Mouse (Mus musculus): ENCODE results near the gene Minpp1. TPM values are rescaled to one million over a fixed set of nuclear protein-coding genes. Genes with fewer than 3 reads are reported as not detected.

Gene Minpp1
- total RNA-seq, 2 experiments from 2014 or later: 61.4 to 61.5 TPM

DNA sequence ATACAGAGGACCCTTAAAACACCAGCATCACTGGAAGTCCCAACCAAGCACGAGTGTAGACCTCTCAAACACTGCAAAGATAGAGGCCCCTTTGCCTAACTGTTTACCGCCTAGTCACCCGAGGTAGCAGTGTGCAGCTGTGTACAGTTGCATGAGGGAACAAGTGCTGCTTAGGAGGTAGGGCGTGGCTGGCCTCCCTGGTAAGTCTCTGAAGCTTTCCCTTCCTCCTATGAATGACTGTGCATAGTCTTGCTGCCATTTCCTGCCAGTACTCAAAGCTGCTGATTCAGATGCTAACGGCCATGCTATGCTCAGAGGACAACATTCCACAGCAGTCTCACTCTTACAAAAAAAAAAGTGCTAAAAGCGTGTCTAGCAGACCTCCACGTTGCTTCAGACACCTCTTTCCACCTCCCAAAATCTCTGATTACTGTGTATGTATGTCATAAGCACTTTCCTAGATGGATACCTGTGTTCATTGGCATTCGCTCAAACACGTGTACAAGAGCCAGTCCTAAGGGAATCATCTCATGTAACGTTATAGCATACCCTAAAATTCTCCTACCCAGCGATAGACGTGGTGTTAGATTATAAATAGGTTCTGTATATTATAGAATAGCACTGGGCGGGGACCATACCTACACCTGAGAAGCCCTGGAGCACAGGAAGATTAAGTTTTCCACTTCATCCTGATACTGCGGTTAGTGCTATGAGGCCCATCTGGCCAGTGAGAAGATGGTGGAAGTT lies 38.4 kb downstream of the Minpp1 start:
- DNase-seq (ENCODE audit: low spot score in 2 of 2): no peak

DNA sequence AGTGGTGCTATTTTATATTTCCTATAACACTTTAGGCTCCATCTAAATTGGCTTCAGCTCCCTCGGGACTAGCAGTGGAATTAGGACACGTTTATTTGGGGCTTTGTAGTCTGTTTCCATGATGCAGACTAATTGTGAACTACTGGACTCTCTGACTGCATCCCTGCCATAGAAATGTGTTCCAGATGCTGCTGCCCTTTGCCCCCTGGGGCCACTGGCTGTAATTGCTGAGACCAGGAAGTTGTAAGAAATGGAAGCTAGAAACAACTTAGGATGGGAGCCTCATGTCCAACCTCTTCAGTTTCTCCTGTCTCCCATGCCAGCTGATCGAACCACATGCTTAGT lies 38.9 kb downstream of the Minpp1 start:
- DNase-seq (ENCODE audit: low spot score in 2 of 2): no peak

DNA sequence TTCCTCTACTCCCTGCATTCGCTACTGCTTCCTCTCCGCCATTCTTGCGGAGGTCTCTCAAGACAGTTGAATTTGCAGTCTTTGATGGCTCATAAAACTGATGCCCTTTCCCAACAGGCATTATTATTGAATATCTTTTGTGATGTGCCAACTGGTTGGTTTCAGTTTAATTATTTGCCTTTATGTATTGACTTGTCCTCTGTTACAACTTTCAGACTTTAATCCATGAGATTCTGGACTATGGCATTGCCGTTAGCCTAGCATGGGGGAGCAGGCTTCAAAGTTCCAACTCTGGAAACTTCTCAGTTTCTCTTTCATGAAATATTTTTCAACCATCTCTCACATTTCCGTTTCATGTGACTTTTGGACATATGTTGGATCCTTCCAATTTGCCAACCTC lies 41.6 kb downstream of the Minpp1 start:
- DNase-seq (ENCODE audit: low spot score in 2 of 2): no peak

DNA sequence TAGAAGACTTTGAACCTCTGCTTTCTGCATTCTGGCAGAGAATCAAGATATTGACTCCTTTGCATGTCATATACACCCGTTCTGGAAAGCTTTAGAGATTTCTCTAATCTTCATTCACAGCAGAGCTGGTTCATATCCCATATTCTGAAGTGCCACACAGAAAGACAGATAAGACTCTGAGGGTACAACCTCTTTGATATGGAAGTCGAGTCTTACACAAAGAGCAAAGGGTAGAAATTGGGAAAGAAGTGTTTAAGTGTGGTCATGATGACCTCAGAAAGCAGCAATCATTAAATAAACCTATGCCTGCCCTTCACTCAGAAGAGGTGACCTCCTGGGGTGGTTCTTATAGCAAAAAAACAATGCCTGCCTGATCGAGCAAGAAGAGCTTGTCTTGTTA lies 43.2 kb downstream of the Minpp1 start:
- DNase-seq (ENCODE audit: low spot score in 2 of 2): no peak

DNA sequence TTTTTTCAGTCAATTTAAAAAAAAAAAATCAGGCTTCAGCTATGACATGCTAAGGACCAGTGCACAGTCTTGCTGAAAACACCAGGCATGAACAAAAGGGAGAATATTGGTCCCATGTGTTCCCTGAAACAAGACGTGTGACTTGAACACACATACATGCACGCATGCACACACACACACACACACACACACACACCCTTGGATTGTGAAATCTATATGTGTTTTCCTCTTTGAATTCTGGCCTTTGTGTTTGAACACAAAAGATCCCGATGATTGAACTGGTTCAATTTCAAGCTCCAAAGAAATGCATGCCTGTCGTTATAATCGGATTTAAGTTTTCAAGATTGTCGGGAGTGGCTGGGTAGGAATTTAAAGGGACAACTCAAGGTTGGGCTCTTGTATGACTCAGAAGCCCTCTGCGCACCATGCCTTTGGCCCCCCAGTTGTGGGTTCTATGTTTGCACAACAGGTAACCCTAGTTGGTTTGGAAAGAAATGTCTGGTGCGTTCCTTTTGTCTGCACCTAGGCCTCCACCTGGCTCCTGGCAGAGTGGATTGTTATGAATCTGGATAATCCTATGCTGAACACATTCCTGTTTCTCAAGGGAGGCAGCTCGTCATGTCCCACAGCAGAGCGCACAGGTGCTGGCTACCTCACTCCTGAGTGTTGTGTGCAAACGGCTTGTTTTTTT lies 43.8 kb downstream of the Minpp1 start:
- DNase-seq (ENCODE audit: low spot score in 2 of 2): no peak

DNA sequence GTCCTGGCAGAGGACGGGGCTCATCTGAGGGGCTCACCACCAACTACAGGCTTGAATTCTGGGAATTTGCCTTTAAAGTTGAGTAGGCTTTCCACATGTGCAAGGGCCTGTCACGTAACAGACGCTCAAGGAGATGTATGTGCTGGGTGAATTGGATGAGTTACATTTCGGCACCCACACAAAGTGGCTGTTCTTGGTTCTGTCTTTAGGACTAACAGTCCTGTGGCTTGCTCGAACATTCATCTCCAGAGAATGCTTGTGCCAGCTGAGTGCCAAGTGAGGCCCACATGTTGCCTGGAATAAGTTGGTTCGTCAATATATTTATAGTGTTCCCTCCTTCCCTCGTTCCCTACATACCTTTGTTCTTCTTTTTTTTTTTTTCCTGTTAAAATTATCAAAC lies 44.7 kb downstream of the Minpp1 start:
- DNase-seq (ENCODE audit: low spot score in 2 of 2): peak in 1 of 2 experiments; percentile 49

DNA sequence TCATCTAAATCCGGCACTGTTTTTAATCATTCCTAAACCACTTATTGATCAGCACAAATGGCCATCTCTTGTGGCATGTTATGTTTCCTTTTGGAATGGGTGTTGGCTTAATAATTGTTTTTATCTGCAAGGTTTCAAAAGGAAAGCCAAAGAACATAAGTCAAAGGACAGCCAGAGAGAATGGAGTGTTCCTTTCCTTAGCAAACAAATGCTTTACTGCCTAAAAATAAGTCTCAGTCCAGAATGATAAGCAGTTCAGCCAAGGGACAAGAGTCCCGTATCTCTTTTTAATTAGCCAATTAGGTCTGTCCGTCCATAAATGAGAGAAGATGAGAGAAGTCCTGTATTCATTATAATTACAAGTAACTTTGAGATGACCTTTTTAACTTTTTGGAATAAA lies 46.8 kb downstream of the Minpp1 start:
- no peak for DNase-seq (ENCODE audit: low spot score in 2 of 2)

DNA sequence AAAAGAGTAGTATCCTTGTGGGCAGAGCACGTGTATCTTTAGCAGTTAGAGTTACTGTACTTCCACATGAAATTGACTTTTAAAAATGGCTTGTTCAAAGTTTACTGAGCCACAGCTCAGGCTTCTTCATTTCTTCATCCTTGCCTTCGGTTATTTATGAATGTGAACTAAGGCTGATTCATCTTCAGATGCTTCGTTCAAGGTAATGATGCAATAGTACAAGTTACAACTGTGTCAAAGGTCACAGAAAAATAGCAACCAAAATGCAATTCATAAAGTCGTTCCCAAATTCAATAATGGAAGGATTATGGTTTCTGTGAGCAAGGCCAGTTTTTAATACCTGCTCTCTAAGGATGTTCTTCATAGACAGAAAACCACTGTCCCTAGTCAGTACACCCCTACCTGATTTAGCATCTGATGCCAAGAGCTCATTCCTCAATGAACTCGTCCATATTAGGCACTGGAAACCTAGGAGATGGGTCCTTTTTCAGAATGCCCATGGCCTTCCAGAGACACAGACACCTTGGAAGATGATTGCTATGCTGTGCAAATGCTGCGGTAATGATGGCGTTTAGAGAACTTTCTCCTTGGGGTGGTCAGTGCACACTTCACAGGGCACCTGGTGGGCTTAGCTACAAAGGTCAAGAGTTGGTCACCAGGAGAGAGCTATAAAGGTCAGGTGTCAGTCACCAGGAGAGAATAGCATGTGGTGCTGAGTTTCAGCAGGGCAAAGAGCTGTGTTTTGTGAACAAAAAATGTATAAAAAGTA lies 47.4 kb downstream of the Minpp1 start:
- no peak for DNase-seq (ENCODE audit: low spot score in 2 of 2)

DNA sequence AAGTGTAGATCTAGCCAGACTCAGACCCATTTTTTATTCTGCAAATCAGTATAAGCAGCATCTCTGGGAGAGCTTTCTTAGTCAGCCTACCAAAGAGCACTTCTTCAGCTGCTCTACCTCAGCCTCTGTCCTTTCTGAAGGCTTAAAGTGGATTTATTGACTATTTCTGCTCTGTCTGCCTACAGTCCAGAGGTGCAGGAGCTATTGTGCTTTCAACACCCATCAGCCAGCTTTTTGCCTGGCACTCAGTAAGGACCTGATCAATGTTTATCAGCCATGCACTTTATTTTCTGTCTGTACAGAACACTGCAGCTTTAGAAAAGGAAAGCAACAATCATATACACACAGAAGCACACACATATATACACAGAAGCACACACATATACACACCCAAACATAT lies 49.3 kb downstream of the Minpp1 start:
- no peak for DNase-seq (ENCODE audit: low spot score in 2 of 2)

DNA sequence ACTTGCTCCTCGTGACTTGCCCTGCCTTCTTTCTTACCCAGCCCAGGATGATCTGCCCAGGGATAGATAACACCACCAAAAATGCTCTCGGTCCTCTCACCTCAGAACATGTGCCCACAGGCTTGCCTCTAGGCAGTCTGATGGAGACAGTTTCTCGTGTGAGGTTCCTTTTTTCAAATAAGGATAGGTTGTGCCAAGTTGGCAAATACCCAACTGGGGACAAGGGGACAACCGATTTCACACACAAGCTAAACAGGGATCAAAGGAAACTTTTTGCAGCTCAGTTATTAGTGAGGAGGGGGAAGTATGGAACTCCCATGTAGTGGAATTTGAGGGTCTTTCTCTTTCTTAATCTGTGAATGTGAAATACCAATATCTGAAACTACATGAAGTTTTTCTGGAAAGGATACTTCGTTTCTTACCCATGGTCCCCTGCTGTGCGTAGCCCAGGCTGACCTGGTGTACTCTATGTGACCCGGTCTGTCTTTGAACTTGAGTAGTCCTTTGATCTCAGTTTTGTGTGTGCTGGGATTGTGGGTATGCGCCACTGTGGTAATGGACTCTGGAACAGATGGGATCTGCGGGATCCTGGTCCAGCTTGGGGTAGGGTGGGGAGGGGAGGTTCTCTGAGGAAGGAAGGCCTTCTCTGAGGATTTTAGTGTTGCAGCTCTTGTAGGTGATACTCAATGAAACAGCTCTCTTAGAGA lies 57.4 kb downstream of the Minpp1 start:
- DNase-seq (ENCODE audit: low spot score in 2 of 2): no peak

DNA sequence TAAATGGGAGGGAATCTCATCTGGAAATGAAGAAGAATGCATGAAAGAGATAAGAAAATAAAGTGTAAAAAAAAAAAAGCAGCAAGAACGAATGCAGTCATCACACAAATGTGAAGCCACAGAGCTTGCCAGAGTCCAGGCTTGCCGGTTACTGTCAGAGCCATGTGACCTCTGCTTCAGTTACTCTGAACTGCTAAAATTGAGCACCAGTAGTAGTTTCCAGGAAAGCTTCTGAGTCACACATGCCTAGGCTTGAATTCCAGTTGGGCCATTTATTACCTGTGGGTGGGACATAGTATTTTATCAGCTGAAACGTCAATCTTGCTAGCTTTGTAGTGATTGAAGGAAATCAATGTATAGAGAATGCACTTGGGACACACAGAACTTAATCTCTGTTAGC lies 61.8 kb downstream of the Minpp1 start:
- DNase-seq (ENCODE audit: low spot score in 2 of 2): no peak

DNA sequence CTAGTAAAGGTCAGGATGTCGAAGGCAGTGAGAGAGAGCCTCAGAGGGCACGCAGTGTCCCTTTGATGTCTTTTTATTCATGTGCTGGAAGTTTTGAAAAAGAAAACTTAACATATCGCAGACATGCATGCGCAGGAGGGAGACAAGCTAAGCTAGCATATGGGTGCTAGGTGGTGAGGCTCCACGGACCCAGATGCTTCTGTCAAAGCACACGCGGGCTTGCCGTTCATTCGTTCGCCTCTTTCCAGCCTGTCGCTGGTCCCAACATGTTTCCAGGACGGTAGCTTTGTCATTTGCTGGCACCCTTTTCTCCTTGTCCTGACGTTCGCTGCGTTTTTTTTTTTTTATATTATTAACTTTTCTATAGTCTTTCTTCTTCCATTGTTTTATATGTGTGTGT lies 62.6 kb downstream of the Minpp1 start:
- peak; percentile 25 to 55 for DNase-seq (ENCODE audit: low spot score in 2 of 2)

DNA sequence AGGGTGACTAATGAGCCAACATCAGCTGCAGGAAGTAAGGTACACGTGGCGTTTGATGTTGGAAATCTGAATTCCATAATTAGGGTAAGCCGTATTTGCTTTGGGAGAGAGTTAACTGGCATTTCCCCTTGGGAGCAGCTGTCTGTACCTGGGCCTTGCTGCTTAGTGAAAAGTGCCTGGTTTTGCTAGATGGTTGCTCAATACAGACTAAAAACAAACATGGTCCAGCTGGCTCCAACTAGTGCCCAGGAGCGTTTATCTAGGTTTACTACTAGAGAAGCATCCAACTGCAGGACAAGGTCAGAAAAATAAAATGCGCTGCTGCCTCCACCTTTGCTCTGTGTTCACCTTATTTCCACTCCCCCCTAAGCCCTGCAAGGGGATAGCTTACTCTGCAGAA lies 64.9 kb downstream of the Minpp1 start:
- DNase-seq (ENCODE audit: low spot score in 2 of 2): no peak

DNA sequence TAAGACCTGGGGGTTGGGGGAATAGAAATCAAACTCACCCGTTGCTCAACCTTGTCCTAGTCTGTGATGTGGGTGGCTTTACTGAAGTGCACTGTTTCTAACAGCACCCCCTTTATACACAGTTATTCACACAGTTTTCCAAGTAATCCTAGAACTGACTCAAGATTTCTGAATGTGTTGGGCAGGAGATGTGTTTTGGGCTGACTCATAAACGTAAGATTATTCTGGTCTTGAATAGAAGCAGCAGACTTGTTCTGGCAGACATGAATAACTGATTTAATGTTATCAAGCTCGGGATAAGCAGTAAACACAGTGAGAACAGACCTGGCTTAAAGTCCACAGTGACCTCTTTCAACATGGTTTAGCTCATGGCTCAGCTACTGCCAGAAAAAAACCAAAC lies 65.9 kb downstream of the Minpp1 start:
- DNase-seq (ENCODE audit: low spot score in 2 of 2): no peak

DNA sequence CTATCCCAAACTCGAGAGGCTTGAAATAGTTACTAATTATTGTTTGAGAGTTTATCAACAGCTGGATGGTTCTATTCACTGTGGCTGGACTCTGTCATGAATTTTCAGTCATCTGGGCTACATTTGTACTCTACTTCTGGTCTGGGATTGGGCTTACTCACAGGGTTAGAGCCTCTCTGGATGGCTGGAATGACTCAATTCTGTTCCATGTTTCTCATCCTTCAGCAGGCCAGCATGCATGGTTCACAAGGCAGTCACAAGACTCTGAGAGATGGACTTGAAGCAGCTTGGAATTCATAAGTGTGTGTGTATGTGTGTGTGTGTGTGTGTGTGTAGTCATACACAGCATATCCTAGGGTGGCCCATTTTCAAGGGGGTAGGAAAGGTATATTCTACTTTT lies 66.5 kb downstream of the Minpp1 start:
- DNase-seq (ENCODE audit: low spot score in 2 of 2): no peak

DNA sequence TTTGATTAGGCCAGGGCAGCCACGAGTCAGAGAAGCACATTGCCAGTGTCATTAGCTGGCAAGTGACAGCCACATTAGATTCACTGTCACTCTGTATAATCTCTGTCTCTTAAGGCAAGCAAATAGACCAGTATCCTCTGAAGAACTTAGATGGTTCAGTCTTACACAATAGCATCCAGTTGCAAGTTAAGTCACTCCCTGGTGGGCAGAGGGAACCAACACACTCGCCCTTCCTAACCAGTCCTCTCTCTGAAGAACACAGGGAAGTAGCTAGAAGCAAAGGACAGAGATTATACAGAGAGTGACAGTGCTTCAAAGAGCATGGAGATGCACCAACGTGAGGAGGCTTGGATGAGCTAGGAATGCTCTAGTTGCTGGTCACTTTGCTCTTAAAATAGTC lies 67.7 kb downstream of the Minpp1 start:
- no peak for DNase-seq (ENCODE audit: low spot score in 2 of 2)

DNA sequence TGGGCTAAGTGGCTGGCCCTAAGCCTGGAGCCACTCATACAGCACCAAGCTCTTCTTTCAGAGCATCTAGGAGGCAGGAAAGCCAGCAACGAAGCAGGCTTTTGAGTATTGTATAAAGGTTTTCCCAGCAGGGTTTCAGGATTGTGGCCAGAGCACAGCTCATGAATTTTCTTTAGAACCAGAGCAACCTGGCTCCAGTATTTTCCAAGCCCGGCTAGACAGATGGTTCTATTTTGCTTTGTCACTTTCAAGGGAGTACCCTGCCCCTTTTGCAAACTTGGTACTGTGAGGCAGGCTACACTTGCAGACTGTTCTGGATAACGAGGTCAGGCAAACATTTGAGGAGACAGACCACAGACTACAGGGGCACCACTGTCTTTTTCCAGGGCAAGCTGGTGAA lies 69.7 kb downstream of the Minpp1 start:
- DNase-seq (ENCODE audit: low spot score in 2 of 2): peak; percentile 7 to 23

Other genes with a start within 250 kb of the Minpp1 start
- gene Sgms1, start 96.1 kb upstream of the Minpp1 start, total RNA-seq (2021): 10 to 100 TPM; 47.5 to 59.8 TPM
- 10 to 100 TPM; 28.1 to 36.9 TPM for gene Rpl9-ps6, start 19.2 kb upstream of the Minpp1 start, total RNA-seq (2021)
- 10 to 100 TPM; 16.2 to 16.4 TPM for gene Papss2, start 110.0 kb downstream of the Minpp1 start, total RNA-seq (2021)

Data from layer of hippocampus, adult 18-20 months (tissue).